Mouse (Mus musculus): ENCODE measurements around the gene Slfn4. TPM values are rescaled to one million over a fixed set of nuclear protein-coding genes. Genes with fewer than 3 reads are reported as not detected.
A peak's percentile ranks its signal among the peaks of the same experiment; 100 is the strongest.
"Not testable (repeated sequence)": the region's sequence is repeated elsewhere in the genome, so short reads cannot be mapped to it uniquely, and the experiment has no call there.

Gene Slfn4
- under 1 TPM in 1 of 2 experiments, not detected in 1; 0.11 TPM for total RNA-seq (2021)
- long read RNA-seq, experiment 1 = 0 reads
- long read RNA-seq, experiment 2 = 0 reads

DNA sequence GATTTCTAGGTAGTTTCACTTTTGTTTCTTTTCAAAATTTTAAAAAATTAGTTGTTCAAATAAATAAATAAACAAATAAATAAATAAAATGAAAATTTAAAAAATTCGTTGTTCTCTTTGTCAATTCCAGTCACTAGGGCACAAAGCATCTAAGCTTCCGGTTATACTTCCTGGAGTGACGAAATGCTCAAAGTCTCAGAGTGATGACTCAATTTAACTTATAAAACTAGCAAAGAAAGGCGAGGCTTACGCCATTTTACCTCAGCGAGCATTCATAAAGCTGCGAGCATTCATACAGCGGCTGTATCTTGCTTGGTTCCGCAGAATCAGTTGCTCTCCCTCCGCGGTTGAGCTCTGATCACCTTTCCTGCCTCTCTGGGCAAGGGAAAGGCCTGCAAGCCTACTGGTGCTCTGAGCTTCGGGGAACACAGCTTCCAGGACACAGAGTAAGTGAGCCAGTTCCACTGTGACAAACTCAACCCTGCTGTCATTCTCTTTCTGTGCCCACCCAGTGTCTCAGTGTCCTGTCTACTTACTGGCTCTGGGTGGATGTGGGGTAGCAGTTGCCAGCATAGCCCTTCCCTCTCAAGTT lies at the start of gene Slfn4:
TSS of gene Slfn4 (plus strand) at position 239 of the 592 bp plus-strand sequence.
- TF ChIP-seq CTCF (IDR thresholded peaks at IDR 0.05) = no peak
- intact Hi-C loops (cut with DNase I) = no loop called here
- Histone ChIP-seq H3K27ac (no peak within 1 kb of the TSS), H3K4me3 (no peak within 1 kb of the TSS)
- no peak for DNase-seq (ENCODE audit: extremely low spot score in 1 of 2, low spot score in 2 of 2)

DNA sequence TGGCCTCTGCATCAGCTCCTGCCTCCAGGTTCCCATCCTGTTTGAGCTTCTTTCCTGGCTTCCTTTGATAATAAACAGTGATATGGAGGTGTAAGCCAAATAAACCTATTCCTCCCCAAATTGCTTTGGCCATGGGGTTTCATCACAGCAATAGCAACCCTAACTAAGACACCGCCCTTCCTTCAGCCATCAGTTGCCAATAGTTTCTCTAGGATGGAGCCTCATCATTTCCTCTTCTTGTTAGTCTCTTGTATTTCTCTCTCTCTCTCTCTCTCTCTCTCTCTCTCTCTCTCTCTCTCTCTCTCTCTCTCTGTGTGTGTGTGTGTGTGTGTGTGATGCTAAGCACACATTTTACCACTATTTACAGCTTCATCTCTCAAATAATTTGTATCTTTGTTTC lies 49.4 kb upstream of the Slfn4 start:
- H3K27ac ChIP-seq; H3K4me3 ChIP-seq; intact Hi-C loops (cut with DNase I); DNase-seq (ENCODE audit: extremely low spot score in 1 of 2, low spot score in 2 of 2): not testable (repeated sequence)

DNA sequence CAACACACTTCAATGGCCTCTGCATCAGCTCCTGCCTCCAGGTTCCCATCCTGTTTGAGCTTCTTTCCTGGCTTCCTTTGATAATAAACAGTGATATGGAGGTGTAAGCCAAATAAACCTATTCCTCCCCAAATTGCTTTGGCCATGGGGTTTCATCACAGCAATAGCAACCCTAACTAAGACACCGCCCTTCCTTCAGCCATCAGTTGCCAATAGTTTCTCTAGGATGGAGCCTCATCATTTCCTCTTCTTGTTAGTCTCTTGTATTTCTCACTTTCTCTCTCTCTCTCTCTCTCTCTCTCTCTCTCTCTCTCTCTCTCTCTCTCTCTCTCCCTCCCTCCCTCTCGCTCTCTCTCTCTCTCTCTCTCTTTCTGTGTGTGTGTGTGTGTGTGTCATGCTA lies 37.7 kb upstream of the Slfn4 start:
- H3K4me3 ChIP-seq; intact Hi-C loops (cut with DNase I); H3K27ac ChIP-seq; DNase-seq (ENCODE audit: extremely low spot score in 1 of 2, low spot score in 2 of 2): not testable (repeated sequence)

DNA sequence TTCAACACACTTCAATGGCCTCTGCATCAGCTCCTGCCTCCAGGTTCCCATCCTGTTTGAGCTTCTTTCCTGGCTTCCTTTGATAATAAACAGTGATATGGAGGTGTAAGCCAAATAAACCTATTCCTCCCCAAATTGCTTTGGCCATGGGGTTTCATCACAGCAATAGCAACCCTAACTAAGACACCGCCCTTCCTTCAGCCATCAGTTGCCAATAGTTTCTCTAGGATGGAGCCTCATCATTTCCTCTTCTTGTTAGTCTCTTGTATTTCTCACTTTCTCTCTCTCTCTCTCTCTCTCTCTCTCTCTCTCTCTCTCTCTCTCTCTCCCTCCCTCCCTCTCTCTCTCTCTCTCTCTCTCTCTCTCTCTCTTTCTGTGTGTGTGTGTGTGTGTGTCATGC lies 26.0 kb upstream of the Slfn4 start:
- intact Hi-C loops (cut with DNase I); DNase-seq (ENCODE audit: extremely low spot score in 1 of 2, low spot score in 2 of 2): not testable (repeated sequence)

DNA sequence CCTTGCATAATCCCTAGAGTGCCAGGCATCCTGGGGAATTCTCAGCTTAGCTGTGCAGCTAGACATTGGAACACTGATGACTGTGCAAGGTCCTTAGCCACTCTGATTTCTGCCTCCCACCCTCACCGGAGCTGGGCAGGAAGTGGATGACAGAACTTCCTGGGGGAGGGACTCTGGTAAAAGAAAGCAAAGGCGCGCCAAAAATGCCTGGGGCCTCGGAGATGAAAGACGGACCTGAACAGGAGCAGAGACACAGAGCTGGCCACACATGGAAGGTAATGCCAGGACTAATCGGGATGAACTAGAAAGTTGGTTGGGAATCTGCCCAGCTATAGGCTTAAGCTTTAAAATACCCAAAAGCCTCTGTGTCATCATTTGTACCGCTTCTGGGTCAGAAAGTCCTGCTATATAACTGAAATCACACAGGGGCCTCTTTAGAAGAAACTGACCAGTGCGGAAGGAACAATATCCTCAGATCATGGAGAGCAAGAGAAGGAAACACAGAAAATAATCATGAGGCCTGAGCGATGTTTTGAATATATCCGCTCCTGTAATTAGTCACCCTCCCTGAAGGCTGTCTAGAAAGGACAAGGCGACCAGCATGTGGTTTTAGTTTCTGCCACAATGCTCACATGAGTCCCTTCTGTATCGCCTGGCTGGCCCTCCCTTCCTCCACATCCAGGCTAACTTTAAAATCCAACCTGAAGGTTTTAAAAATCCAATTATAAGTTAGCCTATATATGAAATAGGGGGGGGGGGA lies 16.3 kb downstream of the Slfn4 start, which contains the start of gene Slfn3:
TSS of gene Slfn3 (plus strand) at position 197 of the 760 bp plus-strand sequence.
- Histone ChIP-seq H3K4me3 (peak within 1 kb of the TSS; percentile 11; the same call in 1 of the 2 replicates), H3K27ac (no peak within 1 kb of the TSS)
- TF ChIP-seq CTCF (IDR thresholded peaks at IDR 0.05) = no peak
- intact Hi-C loops (cut with DNase I) = no loop called here
- no peak for DNase-seq (ENCODE audit: extremely low spot score in 1 of 2, low spot score in 2 of 2)

More for the DNA sequence above, 26.0 kb upstream of the Slfn4 start:
- not testable (repeated sequence) for H3K4me3 ChIP-seq, H3K27ac ChIP-seq

DNA sequence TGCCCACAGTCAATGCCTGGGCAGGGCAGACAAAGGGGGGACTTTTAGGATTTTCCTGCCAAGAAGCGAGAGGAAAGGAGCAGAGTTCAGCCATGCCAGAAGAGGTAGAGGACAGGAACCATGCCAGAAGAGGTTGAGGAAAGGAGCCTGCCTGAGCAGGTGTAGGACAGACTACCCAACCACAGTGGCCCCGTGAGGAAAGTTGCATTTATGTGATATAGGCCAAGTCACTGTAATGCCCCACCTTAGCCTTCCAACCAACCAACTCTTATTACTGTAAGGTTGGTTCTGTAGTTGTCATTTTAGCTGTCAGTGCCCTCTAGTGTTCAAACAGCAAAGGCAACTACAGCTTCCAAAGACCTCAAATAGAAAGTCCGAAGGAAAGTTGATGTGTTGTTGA lies 17.0 kb downstream of the Slfn4 start:
- no peak overlapping the region for H3K4me3 ChIP-seq
- TF ChIP-seq CTCF (IDR thresholded peaks at IDR 0.05) = peak; percentile 74
- intact Hi-C loops (cut with DNase I) = loop anchor here (1.0 kb wide), 1 partner anchor 277 kb away; no protein-coding TSS in a partner anchor
- H3K27ac ChIP-seq = no peak overlapping the region
- no peak for DNase-seq (ENCODE audit: extremely low spot score in 1 of 2, low spot score in 2 of 2)

DNA sequence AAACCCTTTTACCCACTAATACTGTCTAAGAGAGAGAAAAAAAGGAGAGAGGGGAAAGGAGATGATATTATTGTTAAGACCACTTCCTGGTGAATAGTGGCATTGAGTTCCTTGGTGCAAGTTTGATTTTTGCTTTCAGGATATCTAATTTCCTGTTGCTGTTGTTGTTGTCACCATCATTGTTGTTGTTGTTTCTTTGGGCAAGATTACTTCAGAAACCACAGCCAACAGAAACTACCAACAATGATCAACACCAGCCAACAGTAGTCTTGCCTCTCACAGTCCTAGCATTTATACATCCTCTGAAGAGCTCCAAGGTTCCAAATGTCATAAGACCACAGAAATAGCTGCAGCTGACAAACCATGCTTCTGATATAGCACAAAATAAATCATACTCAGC lies 30.0 kb downstream of the Slfn4 start:
- Histone ChIP-seq H3K27ac (no peak overlapping the region), H3K4me3 (no peak overlapping the region)
- no peak for DNase-seq (ENCODE audit: extremely low spot score in 1 of 2, low spot score in 2 of 2)
- intact Hi-C loops (cut with DNase I) = no loop called here
- TF ChIP-seq CTCF (IDR thresholded peaks at IDR 0.05) = no peak

DNA sequence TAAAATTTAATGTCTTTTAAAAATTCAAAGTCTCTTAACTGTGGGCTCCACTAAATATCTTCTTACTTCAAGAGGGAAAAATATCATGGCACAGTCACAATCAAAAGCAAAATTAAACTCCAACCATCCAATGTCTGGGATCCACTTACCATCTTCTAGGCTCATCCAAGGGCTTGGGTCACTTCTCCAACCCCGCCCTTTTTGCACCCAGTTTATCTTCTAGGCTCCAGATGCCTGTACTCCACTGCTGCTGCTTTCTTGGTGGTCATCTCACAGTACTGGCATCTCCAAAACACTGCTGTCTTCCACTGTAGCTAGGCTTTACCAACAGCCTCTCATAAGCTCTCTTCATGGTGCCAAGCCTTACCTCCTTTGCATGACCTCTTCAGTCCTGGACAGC lies 41.1 kb downstream of the Slfn4 start:
- no peak for TF ChIP-seq CTCF (IDR thresholded peaks at IDR 0.05)
- intact Hi-C loops (cut with DNase I) = no loop called here
- no peak for DNase-seq (ENCODE audit: extremely low spot score in 1 of 2, low spot score in 2 of 2)
- H3K4me3 ChIP-seq = no peak overlapping the region
- no peak overlapping the region for H3K27ac ChIP-seq

DNA sequence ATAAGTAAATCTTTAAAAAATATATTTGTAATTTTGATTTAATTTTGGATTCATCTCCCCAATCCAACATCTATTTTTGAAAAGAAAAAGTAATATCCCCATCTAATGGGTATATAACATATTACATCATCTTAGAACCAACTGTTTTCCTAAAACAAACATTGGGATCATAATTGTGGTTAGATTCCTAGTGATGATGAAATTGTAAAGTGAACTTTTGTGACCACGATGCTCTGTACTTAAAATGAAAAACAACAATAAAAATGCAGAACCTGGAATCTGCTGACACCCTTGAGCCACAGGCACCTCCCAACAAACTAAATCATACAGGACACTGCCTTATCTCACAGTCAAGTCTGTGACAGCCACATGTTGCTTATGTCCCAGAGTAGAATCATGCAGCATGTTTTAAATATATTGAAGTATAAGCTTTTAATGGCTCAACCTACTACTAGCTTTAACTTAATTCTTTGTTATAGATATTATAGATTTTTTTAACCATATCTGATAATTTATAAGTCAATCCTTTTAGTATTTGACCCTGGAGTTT lies 46.4 kb downstream of the Slfn4 start:
- DNase-seq (ENCODE audit: extremely low spot score in 1 of 2, low spot score in 2 of 2) = no peak
- TF ChIP-seq CTCF (IDR thresholded peaks at IDR 0.05) = no peak
- intact Hi-C loops (cut with DNase I) = no loop called here
- Histone ChIP-seq H3K4me3 (no peak overlapping the region), H3K27ac (no peak overlapping the region)

DNA sequence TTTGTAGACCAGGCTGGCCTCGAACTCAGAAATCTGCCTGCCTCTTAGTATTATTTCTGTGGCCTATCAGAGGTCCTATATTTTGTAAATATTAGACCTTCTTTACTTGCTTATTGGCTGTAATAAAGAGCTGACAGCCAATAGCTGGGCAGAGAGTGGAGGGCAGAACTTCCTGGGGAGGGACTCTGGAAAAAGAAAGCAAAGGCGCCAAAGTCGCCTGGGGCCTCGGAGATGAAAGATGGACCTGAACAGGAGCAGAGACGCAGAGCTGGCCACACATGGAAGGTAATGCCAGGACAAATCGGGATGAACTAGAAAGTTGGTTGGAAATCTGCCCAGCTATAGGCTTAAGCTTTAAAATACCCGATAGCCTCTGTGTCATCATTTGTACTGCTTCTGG lies 48.4 kb downstream of the Slfn4 start:
- Histone ChIP-seq H3K27ac (no peak overlapping the region), H3K4me3 (no peak overlapping the region)
- no peak for DNase-seq (ENCODE audit: extremely low spot score in 1 of 2, low spot score in 2 of 2)
- TF ChIP-seq CTCF (IDR thresholded peaks at IDR 0.05) = no peak
- intact Hi-C loops (cut with DNase I) = no loop called here

DNA sequence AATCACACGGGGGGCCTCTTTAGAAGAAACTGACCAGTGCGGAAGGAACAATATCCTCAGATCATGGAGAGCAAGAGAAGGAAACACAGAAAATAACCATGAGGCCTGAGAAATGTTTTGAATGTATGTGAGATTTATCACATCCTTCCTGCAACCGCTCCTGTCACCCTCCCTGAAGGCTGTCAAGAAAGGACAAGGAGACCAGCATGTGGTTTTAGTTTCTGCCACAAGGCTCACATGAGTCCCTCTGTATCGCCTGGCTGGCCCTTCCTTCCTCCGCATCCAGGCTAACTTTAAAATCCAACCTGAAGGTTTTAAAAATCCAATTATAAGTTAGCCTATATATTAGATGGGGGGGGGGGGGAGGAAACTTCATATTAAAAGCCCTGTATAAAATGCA lies 48.8 kb downstream of the Slfn4 start:
- DNase-seq (ENCODE audit: extremely low spot score in 1 of 2, low spot score in 2 of 2); H3K4me3 ChIP-seq; intact Hi-C loops (cut with DNase I); H3K27ac ChIP-seq: not testable (repeated sequence)

DNA sequence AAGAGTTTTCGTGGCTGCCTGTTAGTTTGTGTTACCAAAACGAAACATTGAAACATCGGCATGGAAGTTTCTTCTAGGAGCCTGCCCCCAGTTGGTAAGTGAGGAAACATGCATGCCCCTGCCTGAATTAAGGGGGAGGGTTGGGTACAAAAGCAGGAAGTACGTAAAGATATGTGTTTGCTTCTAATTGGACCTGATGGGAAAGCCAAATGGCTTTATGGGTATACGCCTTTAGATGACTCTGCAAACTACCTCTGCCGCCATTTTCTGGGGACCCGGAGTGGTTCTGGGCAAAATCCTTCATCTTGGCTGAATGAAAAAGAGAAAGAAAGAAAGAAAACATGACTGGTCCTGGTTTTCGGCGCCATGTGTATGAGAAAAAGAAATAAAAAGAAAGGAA lies 49.2 kb downstream of the Slfn4 start:
- Histone ChIP-seq H3K4me3 (no peak overlapping the region), H3K27ac (no peak overlapping the region)
- no peak for TF ChIP-seq CTCF (IDR thresholded peaks at IDR 0.05)
- DNase-seq (ENCODE audit: extremely low spot score in 1 of 2, low spot score in 2 of 2) = no peak
- intact Hi-C loops (cut with DNase I) = no loop called here

All from left cerebral cortex, adult 2 months (tissue).